Mouse (Mus musculus) urinary bladder, adult 18-20 months (tissue): ENCODE data around the gene Gm12216.

ENCODE experiments used
- DNase-seq, 2 experiments: peaks; one replicate each; pipeline ENCODE4 v3.0.0; 2022; ENCODE audit warnings: low spot score in 2 of 2, mixed read lengths in 2 of 2

Gene Gm12216

DNA sequence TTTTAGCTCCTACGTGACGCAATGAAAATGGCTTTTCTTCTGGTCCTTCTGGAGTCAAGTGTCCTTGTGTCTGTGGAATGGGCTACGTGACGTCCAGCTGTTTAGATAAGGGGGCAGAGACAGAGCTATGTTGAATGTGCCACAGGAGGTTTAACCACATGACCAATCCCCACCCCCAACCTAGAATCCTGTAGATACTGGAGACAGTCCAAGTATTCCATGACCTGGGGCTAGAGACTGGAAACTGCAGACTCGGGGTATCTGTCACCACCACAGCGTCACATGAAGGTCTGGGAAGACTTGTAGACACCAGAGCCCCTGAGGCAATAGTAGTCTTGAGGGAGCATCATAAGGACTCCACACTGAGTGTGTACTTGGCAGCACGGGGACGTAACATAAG lies 63.2 kb downstream of the Gm12216 start:
- DNase-seq = no peak

DNA sequence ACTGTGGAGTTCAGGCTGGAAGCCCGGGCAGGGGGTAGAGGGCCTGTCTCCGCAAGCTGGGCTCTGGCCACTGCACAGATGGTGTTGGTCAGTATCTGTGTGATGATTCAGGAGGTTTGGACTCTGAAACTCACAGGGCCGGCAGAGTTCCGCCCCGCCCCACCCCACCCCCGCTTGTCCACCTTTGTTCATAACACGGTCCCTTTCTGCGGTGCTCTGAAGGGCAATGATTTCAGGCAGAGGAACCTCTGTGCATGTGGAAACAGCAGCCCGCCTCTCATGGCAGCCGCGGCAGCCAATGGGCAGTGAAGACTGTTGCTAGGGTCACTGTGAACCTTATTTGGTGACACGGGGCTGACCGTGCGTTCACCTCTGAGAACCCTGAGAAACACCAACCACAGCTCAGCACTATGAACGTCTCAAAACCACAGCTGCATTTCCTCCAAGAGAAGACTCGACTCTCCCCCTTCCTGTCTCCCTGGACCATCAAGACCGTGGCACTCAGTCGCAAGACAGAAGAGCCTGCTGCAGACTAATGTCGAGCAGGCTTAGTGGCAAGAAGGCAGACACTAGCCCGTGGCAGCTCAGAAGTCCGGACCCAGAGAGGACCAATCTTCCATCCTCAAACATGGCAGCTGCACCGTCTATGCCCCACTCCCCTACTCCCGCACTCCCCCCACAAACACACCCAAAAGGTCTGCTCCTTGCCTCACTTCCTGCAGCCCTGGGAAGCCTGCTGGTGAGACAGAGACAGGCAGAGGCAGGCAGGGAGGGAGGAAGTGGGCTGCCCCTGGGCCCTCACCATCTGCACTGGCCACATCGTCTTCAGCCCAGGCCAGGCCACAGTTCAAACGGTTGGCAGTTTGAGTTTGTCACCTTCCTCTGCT lies 64.1 kb downstream of the Gm12216 start:
- DNase-seq = no peak

DNA sequence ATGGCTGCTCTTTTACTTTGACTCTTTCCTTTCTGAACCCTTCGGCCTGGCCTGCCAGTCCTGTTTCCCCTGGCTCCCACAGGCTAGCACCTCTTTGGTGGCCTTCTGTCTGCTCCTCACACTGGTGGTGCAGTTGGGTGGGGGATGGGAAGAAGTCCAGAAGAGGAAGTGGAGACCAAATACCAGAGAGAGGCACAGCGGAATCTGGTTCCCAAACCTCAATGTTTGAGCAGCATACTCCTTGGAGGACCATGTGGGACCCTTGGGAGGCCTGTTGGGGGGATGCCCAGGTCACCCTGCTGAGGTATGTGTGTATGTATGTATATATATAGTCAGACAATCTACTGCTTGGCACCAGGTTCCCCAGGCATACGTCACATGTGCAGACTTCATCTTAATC lies 65.0 kb downstream of the Gm12216 start:
- no peak for DNase-seq

DNA sequence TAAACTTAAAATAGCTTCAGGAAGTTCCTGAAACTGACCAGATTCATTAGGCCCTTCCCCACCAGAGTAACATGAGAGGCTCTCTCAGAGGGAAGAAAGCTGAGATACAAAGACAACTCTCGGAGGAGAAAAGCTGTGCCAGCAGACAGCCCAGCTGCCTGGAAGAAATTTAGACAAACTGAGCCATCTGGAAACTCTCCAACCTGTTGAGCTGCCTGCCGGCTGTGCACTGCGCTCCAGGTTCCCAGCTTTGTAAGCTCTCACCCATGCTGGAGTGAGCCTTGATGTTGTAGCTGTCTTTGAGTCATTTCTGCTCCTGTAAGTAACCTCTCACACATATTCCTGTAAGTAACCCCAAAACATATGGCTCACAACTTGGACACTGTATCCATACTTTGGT lies 66.1 kb downstream of the Gm12216 start:
- no peak for DNase-seq

DNA sequence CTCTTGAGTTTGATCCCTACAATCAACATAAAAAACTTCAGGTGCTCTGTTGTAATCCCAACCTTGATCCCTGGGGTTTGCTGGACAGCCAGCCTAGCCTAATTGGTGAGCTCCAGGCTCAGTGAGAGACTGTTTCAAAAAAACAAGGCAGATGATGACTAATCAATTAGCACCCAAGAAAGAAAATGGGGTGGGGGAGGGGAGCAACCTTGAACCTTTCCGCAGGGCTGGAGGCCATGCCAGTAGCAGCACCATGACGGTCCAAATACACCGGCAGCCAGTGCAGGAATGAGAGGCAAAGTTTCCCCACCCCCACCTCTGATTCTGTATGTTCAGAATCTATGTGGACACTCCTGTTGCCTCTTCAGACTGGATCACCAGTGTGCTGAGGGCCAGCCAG lies 69.8 kb downstream of the Gm12216 start:
- DNase-seq = no peak

DNA sequence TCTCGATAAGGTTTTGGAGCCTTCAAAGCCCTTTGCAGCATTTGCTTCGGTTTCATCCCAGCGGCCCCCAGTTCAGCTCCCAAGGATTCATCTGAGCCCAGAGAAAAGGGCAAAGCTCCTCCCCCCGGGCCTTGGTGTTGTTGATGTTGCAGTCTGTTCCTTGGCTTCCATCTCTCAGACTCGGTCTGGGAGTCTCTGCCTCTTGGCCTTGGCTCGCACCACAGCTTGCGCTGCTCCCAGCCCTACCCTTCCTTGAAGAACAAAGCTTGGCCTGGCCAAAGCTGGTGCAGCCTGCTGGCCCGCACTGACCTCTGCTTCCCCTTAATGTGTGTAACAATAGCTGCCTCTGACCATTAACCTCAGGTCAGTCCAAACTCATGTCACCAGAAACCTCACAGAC lies 70.9 kb downstream of the Gm12216 start:
- DNase-seq = no peak

DNA sequence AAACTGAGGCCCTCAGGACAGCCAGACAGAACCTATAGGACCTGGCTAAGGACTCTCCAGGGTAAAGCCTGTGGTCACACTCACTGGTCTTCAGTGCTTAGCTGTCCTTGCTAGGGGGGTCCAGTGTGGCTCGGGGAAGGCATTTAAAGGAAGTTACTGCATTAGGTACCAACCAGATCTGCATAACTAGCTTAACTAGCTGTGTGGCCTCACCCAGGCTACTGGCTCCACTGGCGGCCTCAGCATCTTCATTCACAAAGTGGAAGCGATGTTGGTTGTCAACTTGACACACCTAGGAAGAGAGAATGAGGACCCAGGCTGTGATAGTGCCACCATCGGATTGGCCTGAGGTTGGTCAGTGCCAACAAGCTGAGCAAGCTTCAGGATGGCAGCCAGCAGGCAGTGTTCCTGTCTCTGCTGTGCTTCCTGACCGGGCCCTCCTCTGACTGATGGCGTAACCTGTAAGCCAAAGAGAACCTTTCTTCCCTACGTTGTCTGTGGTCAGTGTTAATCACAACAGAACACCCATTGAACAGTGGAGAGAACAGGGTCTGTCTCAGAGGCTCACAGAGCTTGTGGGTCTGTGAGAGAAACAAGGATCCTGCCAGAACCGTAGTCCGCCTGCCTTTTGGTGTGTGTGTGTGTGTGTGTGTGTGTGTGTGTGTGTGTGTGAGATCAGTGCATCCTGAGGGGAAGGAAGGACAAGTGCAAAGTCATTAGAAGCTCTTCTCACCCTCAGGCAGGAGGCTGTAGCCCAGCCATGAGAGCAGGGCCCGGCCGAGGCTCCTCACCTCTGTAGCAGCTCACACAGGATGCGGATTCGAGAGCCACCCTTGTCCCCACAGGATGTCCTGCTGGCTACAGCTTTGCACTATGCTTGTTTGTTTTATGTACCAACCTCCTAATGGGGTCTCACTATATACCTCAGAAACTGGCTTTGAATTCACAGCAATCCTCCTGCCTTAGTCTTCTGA lies 72.7 kb downstream of the Gm12216 start:
- no peak for DNase-seq

DNA sequence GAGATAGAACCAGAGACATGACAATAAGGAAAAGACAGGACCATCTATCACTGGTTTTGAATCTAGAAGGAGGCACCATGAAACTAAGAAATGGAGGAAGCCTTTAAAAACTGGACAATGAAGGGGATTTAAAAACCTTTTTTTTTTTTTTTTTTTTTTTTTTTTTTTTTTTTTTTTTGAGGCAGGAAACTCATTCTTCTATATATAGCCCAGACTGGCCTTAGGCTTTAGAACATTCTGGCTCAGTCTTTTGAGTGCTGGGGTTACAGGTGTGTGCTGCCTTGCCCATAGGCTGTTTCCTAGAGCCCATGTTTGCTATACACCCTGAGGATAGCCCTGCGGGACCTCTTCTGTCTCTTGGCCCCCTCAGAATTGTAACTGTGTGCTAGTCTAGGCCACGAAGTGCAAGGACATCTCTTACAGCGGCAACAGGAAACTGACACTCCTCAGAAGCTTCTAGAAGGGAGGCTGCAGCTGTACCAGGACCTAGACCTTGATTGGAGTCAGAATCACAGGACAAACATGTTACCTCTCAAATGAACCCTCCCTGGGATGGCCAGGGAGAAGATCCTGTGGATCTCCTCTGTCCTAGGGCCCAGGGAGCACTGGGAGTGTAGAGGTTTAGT lies 73.6 kb downstream of the Gm12216 start:
- DNase-seq = no peak

DNA sequence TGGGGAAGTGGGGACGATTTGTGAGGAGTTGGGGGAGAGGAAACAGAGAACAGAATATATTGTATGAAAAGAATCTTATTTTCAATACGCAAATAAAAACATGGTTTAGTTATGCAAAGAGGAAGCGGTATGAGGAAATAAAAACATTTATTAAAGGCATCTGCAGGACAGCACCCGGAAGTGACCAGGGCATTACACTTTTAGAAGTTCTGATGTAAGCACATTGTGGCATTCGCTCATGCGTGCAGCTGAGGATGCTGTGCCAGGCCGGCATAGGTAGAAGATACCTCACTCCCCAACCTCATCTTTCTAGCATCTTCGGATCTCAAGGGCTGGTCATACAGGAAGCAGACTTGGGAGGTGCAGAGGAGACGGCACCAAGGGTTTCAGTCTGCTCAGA lies 75.8 kb downstream of the Gm12216 start:
- no peak for DNase-seq

DNA sequence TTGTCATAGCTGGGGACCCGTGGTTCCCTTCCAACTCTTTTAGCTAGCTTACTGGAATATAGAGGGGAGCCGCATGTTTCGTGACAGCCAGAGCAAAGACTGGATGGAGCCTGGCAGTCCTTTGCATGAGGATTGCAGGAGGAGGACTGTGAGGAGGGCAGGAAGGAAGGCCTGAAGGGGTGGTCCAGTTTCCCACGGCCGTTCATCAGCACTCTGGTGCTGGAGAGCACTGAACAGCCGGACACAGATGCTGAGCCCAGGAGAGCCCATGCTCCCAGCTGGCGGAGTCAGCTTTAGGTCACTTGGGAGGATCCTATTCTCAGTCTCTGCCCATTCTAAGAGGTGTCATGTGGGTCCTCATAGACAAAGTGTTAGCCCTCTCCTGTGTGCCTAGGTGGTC lies 77.1 kb downstream of the Gm12216 start:
- no peak for DNase-seq

DNA sequence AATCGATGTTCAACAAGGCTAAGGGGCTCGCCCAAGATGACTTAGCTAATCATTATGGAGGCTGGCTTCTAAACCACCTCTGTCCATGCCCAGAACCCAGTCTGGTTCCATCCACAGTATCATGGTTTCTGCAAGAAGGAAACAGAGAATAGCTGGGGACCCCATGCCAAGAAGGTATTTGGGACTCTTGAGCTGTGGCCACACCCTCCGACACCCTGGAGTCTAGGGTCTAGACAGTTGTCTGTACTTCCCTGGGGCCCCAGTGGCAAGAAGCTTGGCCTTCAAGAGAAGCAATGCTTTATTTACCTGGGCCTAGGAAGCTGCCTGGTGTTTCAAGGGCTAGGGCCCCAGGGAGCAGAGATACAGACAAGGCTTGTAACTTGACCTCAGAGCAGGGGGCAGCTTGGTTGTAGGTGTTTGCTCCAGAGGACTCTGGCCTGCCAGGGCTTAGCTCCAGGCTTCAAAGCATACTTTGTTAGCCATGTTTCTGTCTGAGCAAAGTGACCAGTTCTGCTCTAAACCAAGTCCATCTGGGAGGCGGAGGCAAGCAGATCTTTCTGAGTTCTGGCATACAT lies 77.8 kb downstream of the Gm12216 start:
- no peak for DNase-seq

DNA sequence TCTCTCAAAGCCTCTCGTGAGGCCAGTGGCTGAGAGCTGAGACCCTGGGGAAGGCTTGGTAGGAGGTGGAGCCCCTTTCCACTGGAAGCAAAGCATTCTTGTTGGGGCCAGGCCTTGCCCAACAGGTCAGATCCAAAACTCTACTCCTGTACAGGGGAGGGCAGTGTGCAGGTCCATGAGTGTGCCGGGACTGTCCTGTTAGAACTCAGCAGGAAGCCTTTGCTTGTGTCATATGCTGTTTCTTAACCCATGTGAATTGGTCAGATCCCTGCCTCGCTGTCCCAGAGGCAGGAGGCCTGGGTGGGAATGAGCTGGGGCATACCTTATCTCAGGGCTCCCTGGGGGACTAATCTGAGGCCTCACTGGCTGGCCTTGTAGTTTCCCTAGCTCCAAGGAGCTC lies 78.8 kb downstream of the Gm12216 start:
- DNase-seq = no peak

DNA sequence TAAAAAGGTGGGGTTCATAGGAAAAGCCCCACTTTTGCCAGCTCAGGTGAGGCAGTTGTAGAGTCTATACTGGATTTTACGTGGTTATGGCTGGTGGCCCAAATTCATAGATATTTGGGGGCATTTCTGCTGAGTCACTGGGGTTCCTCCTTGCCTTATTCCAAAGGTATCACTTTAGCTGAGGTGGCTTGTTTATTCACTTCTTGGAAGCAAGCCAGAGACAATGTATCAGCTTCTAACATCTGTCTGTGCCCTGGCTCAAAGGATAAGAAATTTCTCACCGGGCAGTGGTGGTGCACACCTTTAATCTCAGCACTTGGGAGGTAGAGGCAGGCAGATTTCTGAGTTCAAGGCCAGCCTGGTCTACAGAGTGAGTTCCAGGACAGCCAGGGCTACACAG lies 79.2 kb downstream of the Gm12216 start:
- no peak for DNase-seq

DNA sequence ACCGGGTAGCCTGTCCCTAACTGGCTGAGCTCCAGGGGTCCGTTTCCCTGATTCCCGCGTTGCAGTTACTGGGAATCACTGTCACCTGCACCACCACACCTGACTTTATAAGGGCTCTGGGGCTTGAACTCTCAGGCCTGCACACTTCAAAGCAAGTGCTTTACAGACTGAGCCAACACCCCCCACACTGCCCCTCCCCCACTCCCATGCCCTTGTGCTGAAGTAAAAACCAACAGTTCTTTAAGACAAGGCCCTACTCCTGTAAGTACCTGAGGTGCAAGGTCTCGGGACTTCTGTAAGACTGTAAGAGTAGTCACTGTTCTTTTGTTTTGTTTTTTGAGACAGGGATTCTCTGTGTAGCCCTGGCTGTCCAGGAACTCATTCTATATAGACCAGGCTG lies 80.6 kb downstream of the Gm12216 start:
- no peak for DNase-seq

DNA sequence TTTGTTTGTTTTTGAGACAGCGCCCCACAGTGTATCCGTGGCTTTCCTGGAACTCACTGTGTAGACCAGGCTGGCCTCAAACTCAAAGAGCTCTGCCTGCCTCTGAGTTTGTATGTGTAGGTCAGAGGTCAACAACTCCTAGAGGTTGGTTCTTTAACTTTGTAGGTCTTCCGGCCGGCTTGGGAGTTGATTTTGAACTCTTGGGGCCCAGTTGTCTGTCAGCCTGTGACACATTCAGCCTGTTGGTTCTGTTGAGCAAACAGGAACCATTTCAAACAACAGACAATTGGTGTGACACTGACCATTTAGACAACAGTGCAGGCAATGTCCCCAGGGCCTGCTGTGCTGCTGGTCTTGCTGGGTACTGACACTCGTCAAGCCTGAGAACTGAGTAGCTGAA lies 81.3 kb downstream of the Gm12216 start:
- DNase-seq = no peak

DNA sequence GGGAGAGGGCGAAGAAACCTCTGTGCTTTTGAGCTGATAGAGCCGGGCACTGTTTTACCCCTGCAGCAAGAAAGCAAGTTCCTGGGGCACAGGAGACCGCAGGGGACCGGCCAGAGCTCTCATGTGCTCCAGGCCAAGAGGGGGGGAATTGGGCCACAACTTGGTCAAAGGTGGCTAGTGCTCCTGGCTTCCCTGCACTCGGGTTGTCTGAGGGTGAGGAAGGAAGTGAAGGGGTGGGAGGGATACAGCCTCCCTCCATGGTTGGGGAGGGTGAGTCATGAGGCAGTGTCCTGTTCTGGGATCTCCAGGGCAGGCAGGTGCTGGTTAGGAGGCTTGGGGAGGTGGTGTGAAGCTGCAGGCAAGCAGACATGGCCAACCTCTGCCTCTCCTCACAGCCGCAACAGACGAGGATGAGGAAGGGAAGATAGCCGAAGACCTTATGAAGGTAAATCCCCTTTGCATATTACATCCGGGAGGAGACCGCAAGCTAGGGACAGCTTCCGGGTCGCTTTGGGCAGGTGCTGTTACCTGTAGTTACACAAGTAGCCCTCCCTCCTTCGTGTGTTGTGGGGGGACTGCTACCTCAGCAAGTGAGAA lies 84.3 kb downstream of the Gm12216 start:
- DNase-seq = no peak

DNA sequence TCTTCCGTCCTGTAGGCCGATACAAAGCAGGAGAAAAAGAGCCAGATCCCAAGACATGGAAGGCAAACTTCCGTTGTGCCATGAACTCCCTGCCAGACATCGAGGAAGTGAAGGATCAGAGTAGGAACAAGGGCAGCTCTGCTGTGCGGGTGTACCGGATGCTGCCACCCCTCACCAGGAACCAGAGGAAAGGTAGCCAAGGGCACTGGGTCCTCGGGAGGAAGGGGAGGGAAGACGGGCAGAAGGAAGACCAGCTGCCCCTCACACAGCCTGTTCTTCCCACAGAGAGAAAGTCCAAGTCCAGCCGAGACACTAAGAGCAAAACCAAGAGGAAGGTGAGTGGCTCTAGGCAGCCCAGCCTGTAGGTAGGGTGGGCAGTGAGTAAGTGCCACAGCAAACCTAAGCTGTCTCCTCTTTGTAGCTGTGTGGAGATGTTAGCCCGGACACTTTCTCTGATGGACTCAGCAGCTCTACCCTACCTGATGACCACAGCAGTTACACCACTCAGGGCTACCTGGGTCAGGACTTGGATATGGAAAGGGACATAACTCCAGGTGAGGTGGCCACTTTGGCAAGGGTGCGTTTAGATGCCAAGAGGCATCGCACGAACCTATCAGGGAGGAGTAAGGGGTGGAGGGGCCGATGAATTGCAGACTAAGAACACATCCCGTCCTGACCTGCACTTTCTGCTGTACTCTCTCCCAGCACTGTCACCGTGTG lies 85.3 kb downstream of the Gm12216 start:
- DNase-seq = no peak

DNA sequence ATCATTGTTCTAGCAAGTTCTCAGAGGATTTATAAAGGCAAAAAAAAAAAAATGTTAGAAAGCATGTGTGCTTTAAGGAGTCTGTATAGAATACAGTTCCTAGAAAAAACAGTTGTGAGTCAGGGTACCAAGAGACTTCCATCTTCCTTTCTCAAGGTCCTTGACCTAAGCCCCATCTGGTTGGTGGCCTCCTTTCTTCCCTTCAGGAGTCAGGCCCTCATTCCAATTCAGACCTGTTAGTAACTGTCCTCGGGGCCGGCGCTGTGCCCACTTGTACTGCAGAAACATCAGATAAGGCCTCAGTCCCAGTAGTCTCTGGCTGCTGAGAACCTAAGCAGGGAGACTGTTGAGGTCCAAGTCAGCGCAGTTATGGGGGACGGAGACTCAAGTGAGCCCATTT lies 86.0 kb downstream of the Gm12216 start, which contains the start of gene Gm17334:
Gm17334 (minus strand) TSS at position 101 of the 400 bp plus-strand sequence.
- DNase-seq = no peak

DNA sequence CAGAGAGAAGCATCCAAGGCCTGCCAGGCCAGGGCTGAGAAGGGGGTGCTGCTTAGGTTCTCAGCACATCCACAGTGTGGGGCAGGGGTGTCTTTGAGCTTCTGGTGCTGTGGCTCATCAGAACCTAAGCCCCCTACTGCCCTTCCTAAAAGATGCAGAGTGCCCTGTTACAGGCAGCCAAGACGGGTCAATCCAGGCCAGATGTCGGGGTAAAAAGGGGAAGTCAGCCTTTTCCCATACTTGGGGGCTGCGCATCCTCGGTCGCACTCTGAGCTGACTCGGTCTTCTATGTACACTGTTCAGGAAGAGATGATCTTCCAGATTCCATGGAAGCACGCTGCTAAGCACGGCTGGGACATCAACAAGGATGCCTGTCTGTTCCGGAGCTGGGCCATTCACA lies 86.5 kb downstream of the Gm12216 start:
- no peak for DNase-seq

DNA sequence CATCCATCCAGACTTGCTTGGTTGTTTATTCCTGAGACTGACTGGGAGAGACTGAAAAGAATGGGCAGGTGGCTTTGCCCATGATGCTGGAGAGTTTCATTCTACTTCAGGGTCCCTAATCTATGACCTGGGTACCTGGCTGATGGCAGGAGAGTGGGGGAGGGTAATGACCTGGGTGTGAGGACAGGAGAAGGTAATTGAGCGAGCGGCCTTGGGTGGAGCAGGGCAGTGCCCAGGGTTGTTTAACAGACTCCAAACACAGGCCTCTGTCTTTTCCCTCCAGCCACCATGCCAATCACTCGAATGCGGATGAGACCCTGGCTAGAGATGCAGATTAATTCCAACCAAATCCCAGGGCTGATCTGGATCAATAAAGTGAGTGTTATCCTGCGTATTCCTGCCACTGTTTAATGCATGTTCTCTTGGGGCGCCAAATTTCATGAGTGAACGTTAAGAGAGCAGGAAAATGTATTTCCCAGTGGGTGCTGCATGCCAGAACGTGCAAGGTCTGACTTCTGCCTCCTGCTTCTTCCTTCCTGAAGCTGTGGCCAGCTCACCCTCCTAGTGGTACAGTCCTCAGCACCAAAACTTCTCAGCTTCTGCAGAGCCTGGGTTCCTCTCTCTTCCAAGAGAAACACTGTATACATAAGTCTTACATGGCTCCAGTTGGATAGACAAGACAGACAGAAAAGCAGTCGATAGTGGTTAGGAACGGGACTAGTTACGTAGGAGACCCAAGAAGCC lies 87.9 kb downstream of the Gm12216 start:
- DNase-seq = no peak
